Mouse (Mus musculus) layer of hippocampus, postnatal 14 days (tissue): Measurements from ENCODE around the gene Iqcn. TPM values are rescaled to one million over a fixed set of nuclear protein-coding genes. Genes with fewer than 3 reads are reported as not detected.

Experiments
- DNase-seq, 2 experiments: peaks; one replicate each; pipeline ENCODE4 v3.0.0; 2021 to 2022; ENCODE audit warnings: low spot score in 2 of 2, mixed read lengths in 1 of 2
- total RNA-seq, 2 experiments: library from RNA; stranded (reverse); gene quantifications; 2 replicates each; pipeline ENCODE4 v1.2.3; 2021

Iqcn gene
- total RNA-seq, 2 experiments from 2014 or later = 0.14 TPM; not detected in 1

GRCm38 (mm10) chr8:70678679-70679078, 24.6 kb upstream of the Iqcn start:
- no peak for DNase-seq

GRCm38 (mm10) chr8:70679404-70679803, 23.9 kb upstream of the Iqcn start:
- no peak for DNase-seq

GRCm38 (mm10) chr8:70680039-70680438, 23.2 kb upstream of the Iqcn start:
- no peak for DNase-seq

- DNase-seq = no peak
Observed at GRCm38 (mm10) chr8:70681410-70681809, 21.8 kb upstream of the Iqcn start.

- no peak for DNase-seq
Observed at GRCm38 (mm10) chr8:70682193-70682592, 21.1 kb upstream of the Iqcn start.

- DNase-seq = no peak
Observed at GRCm38 (mm10) chr8:70682692-70683091, 20.6 kb upstream of the Iqcn start.

GRCm38 (mm10) chr8:70684291-70684690, 19.0 kb upstream of the Iqcn start:
- no peak for DNase-seq

- DNase-seq = no peak
Observed at GRCm38 (mm10) chr8:70687576-70687975, 15.7 kb upstream of the Iqcn start.

- no peak for DNase-seq
Observed at GRCm38 (mm10) chr8:70688136-70688535, 15.1 kb upstream of the Iqcn start.

- no peak for DNase-seq
Observed at GRCm38 (mm10) chr8:70689892-70690390, 13.3 kb upstream of the Iqcn start.

GRCm38 (mm10) chr8:70691230-70691629, 12.0 kb upstream of the Iqcn start:
- DNase-seq = no peak

- no peak for DNase-seq
Observed at GRCm38 (mm10) chr8:70691727-70692231, 11.5 kb upstream of the Iqcn start.

GRCm38 (mm10) chr8:70693636-70694035, 9.6 kb upstream of the Iqcn start:
- DNase-seq = no peak

- no peak for DNase-seq
Observed at GRCm38 (mm10) chr8:70695318-70696018, 7.8 kb upstream of the Iqcn start.

- DNase-seq = no peak
Observed at GRCm38 (mm10) chr8:70696019-70696885, 7.0 kb upstream of the Iqcn start.

- no peak for DNase-seq
Observed at GRCm38 (mm10) chr8:70696946-70697345, 6.3 kb upstream of the Iqcn start.

GRCm38 (mm10) chr8:70697366-70698250, 5.6 kb upstream of the Iqcn start:
- DNase-seq = no peak

GRCm38 (mm10) chr8:70698310-70699109, 4.7 kb upstream of the Iqcn start, which contains the start of gene Jund:
Gene Jund (plus strand): TSS chr8:70698949.
- DNase-seq = peak; percentile 97 to 99

- peak in 1 of 2 experiments; percentile 59 for DNase-seq
Observed at GRCm38 (mm10) chr8:70699116-70699833, 4.0 kb upstream of the Iqcn start.
